Mouse (Mus musculus) yolk sac, embryonic 10.5 days (tissue): ENCODE data around the gene Gm49403.

Source experiments
- DNase-seq: peaks from one replicate; pipeline ENCODE4 v3.0.0-alpha.2; 2017; ENCODE audit warnings: low spot score

The Gm49403 gene

DNA sequence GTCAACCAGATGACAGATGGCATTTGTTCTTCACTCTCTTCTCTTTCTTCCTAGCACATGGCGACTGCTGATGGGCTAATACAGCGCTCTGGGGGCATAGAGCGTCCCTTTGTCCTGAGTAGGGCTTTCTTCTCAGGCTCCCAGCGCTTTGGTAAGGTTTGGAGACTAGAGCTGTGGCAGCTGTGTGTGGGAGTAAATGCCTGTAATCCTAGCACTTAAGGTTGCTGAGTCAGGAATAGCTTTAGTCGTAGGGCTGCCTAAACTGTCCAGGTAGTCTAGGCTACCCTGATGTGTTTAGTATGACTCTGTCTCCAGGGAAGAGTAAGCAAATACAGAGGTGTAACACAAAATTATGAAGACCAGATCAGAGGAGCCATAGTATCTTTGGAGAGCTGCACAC, 28.1 kb downstream of the Gm49403 start:
- DNase-seq = no peak

- DNase-seq = no peak
Observed at GRCm38 (mm10) chr19:8914212-8914611, 30.5 kb downstream of the Gm49403 start.

GRCm38 (mm10) chr19:8919000-8919399, 35.3 kb downstream of the Gm49403 start:
- DNase-seq = no peak

- DNase-seq = no peak
Observed at GRCm38 (mm10) chr19:8919684-8920072, 35.9 kb downstream of the Gm49403 start.

DNA sequence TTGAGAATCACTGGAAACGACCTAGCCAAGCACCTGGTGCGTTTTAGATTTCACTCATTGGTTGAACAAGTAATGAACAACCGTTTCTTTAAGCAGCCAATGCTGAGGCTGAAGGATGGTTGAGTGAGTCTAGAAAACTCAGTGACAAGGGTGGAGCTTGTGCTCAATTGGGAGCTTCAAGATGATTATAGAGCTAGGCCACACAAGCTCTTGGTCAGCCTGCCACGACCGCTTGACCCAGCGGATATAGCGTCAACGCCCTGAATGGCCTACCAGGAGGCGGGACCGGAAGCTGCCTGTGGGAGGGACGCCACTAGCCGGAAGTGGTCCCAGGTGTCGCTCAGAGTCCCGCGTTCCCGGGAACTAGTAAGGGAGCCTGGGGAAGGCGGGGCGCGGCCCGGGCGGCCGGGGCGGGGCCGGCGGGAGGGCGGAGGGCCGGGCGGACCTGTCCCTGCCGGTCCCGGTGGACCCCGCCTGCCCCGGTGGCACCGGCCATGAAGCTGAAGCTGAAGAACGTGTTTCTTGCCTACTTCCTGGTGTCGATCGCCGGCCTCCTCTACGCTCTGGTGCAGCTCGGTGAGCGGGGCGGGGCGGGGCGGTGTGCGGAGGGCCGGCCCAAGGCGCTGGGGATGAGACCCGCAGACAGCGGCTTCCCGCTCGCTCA, 36.5 kb downstream of the Gm49403 start, which contains the start of gene B3gat3:
B3gat3 (plus strand) TSS at position 302 of the 664 bp plus-strand sequence.
- DNase-seq = peak; percentile 97

GRCm38 (mm10) chr19:8920836-8921291, 37.1 kb downstream of the Gm49403 start:
- peak; percentile 60 for DNase-seq

- DNase-seq = no peak
Observed at GRCm38 (mm10) chr19:8921741-8922140, 38.0 kb downstream of the Gm49403 start.

GRCm38 (mm10) chr19:8926766-8927165, 43.0 kb downstream of the Gm49403 start:
- DNase-seq = no peak

GRCm38 (mm10) chr19:8927891-8928525, 44.3 kb downstream of the Gm49403 start:
- DNase-seq = no peak

GRCm38 (mm10) chr19:8928689-8929223, 45.0 kb downstream of the Gm49403 start:
- no peak for DNase-seq

GRCm38 (mm10) chr19:8929224-8930088, 45.7 kb downstream of the Gm49403 start, which contains the start of the genes Rom1 and Eml3:
Gene Rom1 (minus strand): TSS chr19:8929356.
Gene Eml3 (plus strand): TSS chr19:8929552.
- DNase-seq = peak; percentile 93

DNA sequence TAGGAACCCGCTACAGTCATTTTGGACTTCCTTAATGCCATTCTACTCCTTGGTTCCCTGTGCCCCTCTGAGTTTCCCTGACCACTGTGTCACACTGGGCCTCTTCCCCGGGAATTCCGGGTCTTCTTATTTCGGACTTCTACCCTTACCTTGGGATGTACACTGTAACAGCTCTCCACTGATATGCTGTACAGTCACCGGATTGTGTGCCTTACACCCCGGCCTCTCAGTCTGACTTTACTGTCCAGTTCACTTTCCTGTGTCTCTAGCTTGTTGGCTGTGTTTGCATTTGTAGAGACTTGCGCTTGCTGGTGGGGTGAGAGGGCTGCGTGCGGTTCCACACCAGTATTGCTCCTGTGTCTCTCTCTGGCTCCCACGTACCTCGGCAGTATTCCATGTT, 46.4 kb downstream of the Gm49403 start:
- no peak for DNase-seq

DNA sequence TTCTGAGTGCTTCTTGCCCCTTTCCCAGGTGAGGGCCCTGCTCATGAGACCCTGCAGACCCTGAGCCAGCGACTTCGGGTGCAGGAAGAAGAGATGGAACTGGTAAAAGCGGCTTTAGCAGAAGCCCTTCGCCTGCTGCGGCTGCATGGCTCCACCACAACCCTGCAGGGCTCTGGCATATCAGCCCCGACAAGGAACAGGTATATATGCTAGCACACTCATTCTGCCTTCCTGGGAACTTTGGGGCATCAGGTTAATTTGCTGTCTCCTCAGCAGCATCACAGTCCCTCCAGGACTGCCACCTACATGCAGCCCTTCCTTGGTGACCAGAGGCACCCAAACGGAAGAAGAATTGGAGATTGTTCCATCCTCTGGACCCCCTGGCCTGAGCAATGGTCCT, 47.0 kb downstream of the Gm49403 start:
- DNase-seq = no peak

DNA sequence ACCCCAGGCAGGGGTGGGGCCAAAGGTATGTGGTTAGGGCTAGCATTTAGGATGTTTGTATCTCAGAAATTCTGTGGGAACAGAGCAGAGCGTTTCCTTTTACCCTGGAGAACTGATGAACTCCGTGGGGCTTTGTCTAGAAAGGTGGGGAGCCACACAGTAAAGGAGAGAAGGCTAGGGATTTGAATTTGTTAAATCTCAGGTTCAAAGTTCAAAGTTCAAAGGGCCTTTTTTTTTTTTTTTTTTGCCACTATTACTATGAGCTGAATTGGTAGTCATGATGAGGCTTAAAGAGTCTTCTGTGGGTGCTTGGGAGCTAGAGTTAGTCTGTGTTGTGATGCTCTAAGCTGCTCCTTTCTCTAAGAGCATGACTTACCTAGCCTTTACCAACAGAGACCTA, 53.0 kb downstream of the Gm49403 start:
- DNase-seq = no peak
